Mouse (Mus musculus) lung, adult 2 months (tissue): ENCODE measurements around the gene Hk1. TPM values are rescaled to one million over a fixed set of nuclear protein-coding genes. Genes with fewer than 3 reads are reported as not detected.

Experiments used
- DNase-seq: peaks from one replicate; pipeline ENCODE4 v3.0.0; 2022
- H3K4me1 ChIP-seq: fragments of 200-500 bp; 2 replicates; pipeline ENCODE4 v1.6.1; 2011; ENCODE audit warnings: low read length; ENCODE audit not compliant: control insufficient read depth, insufficient read depth
- H3K4me3 ChIP-seq: fragments of 200-500 bp; replicated peaks from 2 replicates; pipeline ENCODE3; 2011; ENCODE audit warnings: low read depth, mild to moderate bottlenecking, control low read depth, low read length; ENCODE audit errors: extremely low read depth
- CTCF ChIP-seq: fragments of 200-500 bp; IDR thresholded peaks from 2 replicates; pipeline ENCODE4 v1.5.1; 2011; ENCODE audit warnings: mild to moderate bottlenecking, low read length, control low read depth; ENCODE audit not compliant: insufficient read depth
- POLR2A ChIP-seq: fragments of 200-500 bp; IDR thresholded peaks from 2 replicates; pipeline ENCODE4 v1.6.1; 2011; ENCODE audit warnings: low read depth, mild to moderate bottlenecking, control low read depth, low read length, borderline replicate concordance; ENCODE audit errors: extremely low read depth
- WGBS: fragments of 180-500 bp; shearing (Covaris S2); methylation state at CpG from one replicate; pipeline ENCODE4 v1.1.7; 2018; 5-methylcytosine and 5-hydroxymethylcytosine counted together
- polyA plus RNA-seq: library from polyadenylated mRNA; depleted of rRNA; stranded (reverse); fragments of >200 nt; gene quantifications from 2 replicates; pipeline ENCODE4 v1.2.3, GENCODE M21; 2012

Hk1 gene
- polyA plus RNA-seq, 1 experiment = 45.5 TPM

DNA sequence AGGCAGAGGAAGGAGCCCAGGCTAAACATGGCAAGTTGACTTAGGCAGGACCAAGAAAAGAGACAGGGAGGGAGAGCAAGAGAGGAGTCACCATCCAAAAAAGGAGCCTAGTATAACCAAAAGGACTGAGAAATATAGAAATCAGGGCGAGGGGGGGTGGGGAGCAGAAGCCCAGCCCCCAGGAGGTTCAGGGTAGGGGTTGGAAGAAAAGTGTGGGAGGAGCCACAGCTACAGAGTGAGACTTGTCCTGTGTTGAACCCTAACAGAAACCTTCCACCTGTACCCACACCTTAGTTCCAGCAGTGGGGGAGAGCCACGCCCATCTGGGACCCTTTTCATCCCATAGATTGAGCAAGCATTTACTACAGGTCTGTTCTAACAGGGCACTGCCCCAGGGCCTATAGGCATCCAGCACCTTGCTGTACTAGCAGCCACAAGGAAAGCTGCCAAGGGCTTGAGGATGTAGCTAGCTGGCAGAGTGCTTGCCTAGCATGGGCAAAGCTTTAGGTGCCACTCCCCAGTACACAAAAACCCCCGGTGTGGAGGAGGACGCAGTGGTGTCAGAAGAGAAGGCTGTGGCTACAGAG, 96.4 kb downstream of the Hk1 start:
- DNase-seq = no peak
- TF ChIP-seq CTCF (no peak), POLR2A (no peak)
- WGBS = 80% methylated on average over 4 of the region's 4 CpGs
- no peaks in the 10 kb centered on the region for H3K4me1 ChIP-seq
- H3K4me3 ChIP-seq = no peak overlapping the region

DNA sequence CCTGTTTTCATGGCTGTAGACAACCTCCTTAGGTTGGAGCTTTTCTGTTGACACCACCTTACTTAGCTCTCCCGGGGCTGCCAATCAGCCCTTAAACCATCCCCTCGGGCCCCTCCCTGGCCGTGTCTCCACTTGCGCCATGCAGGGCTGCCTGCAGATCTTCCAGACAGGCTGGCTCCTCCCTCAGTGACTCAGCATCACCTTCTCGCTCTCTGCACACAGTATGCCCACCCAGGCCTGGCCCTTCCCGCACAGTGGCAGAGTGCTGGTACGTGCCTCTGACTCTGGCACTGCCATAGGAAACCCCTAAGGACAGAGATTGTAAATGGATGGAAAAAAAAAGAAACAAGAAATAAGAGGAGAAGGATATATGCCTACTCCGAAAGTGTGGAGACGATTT, 96.9 kb downstream of the Hk1 start:
- WGBS = 69% methylated on average over 9 of the region's 9 CpGs

DNA sequence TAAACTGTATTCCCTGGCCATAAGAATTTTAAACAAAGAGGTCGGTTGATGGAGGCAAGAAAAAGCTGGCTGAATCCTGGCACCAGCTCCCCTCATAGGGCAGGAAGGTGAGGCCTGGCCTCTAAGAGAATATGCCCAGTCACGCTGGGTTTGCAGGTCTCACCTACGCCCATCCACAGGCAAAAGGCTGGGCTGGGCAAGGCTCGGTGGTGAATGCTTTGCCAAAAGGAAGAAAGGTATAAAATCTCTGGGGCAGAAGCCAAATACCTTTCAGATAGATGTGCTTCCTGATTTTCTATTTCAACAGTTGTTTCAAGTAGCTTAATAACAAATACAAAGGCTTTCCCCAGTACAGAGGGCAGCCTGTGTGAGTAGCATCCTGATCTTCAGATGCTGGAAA, 100.0 kb downstream of the Hk1 start:
- H3K4me3 ChIP-seq = no peak overlapping the region
- H3K4me1 ChIP-seq = no peaks in the 10 kb centered on the region
- WGBS = 83% methylated on average over 4 of the region's 4 CpGs
- TF ChIP-seq CTCF = no peak
- no peak for TF ChIP-seq POLR2A
- DNase-seq = no peak

More for the DNA sequence above, 96.9 kb downstream of the Hk1 start:
- Histone ChIP-seq H3K4me1 (no peaks in the 10 kb centered on the region), H3K4me3 (no peak overlapping the region)
- no peak for DNase-seq
- TF ChIP-seq CTCF (no peak), POLR2A (no peak)

GRCm38 (mm10) chr10:62279066-62279465, 100.6 kb downstream of the Hk1 start:
- TF ChIP-seq POLR2A (no peak), CTCF (no peak)
- 64% methylated on average over 3 of the region's 3 CpGs for WGBS
- H3K4me3 ChIP-seq = no peak overlapping the region

DNA sequence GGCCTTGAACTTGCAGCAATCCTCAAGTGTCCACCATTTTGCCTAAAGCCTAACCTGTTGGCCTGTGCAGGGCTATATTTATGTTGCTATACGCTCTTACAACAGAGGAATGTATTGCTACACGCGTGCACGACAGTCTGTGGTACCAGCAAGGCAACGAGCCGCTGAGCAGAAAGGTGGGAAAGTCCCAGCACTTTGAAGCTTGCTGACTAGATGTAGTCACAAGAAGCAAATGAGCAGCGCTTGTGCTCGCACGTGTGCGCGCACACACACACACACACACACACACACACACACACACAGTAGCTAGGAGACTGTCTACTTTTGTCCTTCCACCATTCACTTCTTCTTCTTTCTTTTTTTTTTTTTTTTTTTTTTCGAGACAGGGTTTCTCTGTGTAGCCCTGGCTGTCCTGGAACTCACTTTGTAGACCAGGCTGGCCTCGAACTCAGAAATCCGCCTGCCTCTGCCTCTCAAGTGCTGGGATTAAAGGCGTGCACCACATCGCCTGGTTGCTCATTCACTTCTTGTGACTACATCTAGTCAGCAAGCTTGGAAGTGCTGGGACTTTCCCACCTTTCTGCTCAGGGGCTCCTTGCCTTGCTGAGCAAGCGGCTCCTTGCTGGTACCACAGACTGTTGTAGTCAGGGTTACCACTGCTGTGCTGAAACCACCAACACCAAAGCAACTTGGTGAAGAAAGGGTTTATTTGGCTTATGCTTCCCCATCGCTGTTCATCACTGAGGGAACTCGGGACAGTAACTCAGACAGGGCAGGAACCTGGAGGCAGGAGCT, 102.0 kb downstream of the Hk1 start:
- Histone ChIP-seq H3K4me3 (no peak overlapping the region), H3K4me1 (no peaks in the 10 kb centered on the region)
- no peak for DNase-seq
- no peak for TF ChIP-seq POLR2A
- WGBS = 92% methylated on average over 18 of the region's 19 CpGs

More at GRCm38 (mm10) chr10:62279066-62279465, 100.6 kb downstream of the Hk1 start:
- no peaks in the 10 kb centered on the region for H3K4me1 ChIP-seq
- DNase-seq = no peak

DNA sequence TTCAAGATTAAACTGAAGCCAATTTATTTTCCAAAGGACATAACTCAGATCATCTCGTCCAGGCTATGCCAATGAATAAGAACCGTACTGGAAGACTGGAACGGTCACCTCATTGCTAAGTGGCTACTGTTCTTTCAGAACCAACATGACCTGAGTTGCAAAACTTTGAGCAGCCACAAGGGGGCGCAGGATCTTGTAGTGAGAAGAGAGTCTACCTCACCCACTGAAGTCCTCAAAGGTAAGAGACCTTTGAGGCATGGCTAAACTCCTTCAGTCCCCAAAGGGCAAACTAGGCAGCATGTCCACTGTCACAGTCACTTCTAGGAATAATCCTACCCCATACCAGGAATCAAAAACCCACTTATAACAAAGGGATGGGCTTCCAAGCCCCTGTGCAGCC, 104.5 kb downstream of the Hk1 start:
- 14% methylated on average over 4 of the region's 4 CpGs for WGBS

DNA sequence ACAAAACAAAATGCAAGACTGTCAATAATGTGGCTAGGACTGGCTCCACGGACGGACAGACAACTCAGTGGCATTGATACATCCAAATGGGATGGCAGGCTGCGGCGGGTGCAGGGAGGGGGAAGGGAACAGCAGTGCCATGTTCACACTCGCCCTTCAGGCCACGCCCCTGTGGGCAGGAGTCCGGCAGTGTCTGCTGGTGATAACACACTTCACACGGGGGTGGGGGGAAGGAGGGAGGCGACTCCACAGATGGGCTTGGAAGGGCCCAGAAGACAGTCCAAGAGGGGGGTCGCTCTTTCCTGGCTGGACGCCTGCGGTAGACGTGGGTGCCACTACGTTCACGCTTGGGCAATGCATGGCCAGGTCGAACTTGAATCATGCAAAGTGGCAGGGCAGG, 110.4 kb downstream of the Hk1 start:
- TF ChIP-seq POLR2A (no peak), CTCF (no peak)
- Histone ChIP-seq H3K4me1 (no peaks in the 10 kb centered on the region), H3K4me3 (no peak overlapping the region)
- DNase-seq = no peak
- 65% methylated on average over 16 of the region's 16 CpGs for WGBS

More for the DNA sequence above, 104.5 kb downstream of the Hk1 start:
- TF ChIP-seq POLR2A (no peak), CTCF (peak; percentile 58; the same call in 1 of the 2 replicates)
- peak; percentile 86 for DNase-seq
- Histone ChIP-seq H3K4me1 (no peaks in the 10 kb centered on the region), H3K4me3 (no peak overlapping the region)

DNA sequence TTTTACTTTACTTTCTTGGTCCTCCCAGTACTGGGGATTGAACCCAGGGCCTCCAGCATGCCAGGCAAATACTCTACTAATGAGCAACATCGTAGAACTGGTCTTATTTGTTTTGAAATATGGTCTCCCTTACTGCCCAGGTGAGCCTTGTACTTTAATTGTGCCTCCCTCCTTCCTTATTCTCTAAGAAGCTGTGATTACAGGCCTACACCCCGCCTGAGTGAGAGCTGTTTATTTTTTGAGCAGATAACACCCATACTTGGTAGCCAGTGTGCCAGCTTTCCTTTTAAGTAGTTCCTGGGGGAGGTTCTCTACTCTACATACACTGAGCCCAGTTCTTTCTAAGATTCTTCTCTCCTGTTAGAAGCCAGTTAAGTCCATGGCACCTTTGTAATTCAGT, 115.4 kb downstream of the Hk1 start:
- 25% methylated on average over 2 of the region's 2 CpGs for WGBS
- no peak for TF ChIP-seq CTCF
- no peak for DNase-seq
- no peak overlapping the region for H3K4me3 ChIP-seq
- no peaks in the 10 kb centered on the region; the same call in 1 of the 2 replicates for H3K4me1 ChIP-seq

GRCm38 (mm10) chr10:62261115-62261886, 118.4 kb downstream of the Hk1 start:
- Histone ChIP-seq H3K4me1 (no peaks in the 10 kb centered on the region; the same call in 1 of the 2 replicates), H3K4me3 (no peak overlapping the region)
- WGBS = 12% methylated on average over 18 of the region's 18 CpGs
- DNase-seq = peak; percentile 48
- TF ChIP-seq POLR2A (no peak), CTCF (peak; percentile 46)

GRCm38 (mm10) chr10:62258298-62258697, 121.4 kb downstream of the Hk1 start:
- TF ChIP-seq CTCF (no peak), POLR2A (no peak)
- WGBS = 77% methylated on average over 5 of the region's 5 CpGs

More at GRCm38 (mm10) chr10:62258298-62258697, 121.4 kb downstream of the Hk1 start:
- H3K4me1 ChIP-seq = no peaks in the 10 kb centered on the region; the same call in 1 of the 2 replicates
- DNase-seq = no peak
- no peak overlapping the region for H3K4me3 ChIP-seq
